Mouse (Mus musculus) CD4-positive, CD25-positive, alpha-beta regulatory T cell, adult 2 months (primary cell): ENCODE data around the gene Epdr1.
"Not testable (repeated sequence)": the region's sequence is repeated elsewhere in the genome, so short reads cannot be mapped to it uniquely, and the experiment has no call there.

Source experiments
- DNase-seq: peaks from one replicate; pipeline ENCODE4 v3.0.0-alpha.2; 2012; ENCODE audit warnings: low read depth, low spot score

Epdr1 gene

GRCm38 (mm10) chr13:19604916-19605315 is 14.8 kb downstream of the Epdr1 start:
- no peak for DNase-seq

GRCm38 (mm10) chr13:19603719-19604118 is 16.0 kb downstream of the Epdr1 start:
- DNase-seq = no peak

GRCm38 (mm10) chr13:19602531-19602930 is 17.2 kb downstream of the Epdr1 start:
- DNase-seq = no peak

GRCm38 (mm10) chr13:19599242-19599641 is 20.5 kb downstream of the Epdr1 start:
- DNase-seq = no peak

GRCm38 (mm10) chr13:19595141-19595540 is 24.6 kb downstream of the Epdr1 start:
- DNase-seq = no peak

- DNase-seq = no peak
Observed at GRCm38 (mm10) chr13:19590996-19591759, 28.5 kb downstream of the Epdr1 start.

- no peak for DNase-seq
Observed at GRCm38 (mm10) chr13:19575947-19576346, 43.8 kb downstream of the Epdr1 start.

- not testable (repeated sequence) for DNase-seq
Observed at GRCm38 (mm10) chr13:19574723-19575122, 45.0 kb downstream of the Epdr1 start.

GRCm38 (mm10) chr13:19570166-19570565 is 49.6 kb downstream of the Epdr1 start:
- DNase-seq = not testable (repeated sequence)

- DNase-seq = no peak
Observed at GRCm38 (mm10) chr13:19562510-19562909, 57.2 kb downstream of the Epdr1 start.

GRCm38 (mm10) chr13:19555391-19555790 is 64.3 kb downstream of the Epdr1 start:
- DNase-seq = no peak
